Mouse (Mus musculus) cerebellum, adult 2 months (tissue): ENCODE measurements around the gene Sigmar1. TPM values are rescaled to one million over a fixed set of nuclear protein-coding genes. Genes with fewer than 3 reads are reported as not detected.
"Not testable (repeated sequence)": the region's sequence is repeated elsewhere in the genome, so short reads cannot be mapped to it uniquely, and the experiment has no call there.

Experiments
- DNase-seq, 2 experiments: peaks; one replicate each; pipeline ENCODE4 v3.0.0; 2021
- H3K27ac ChIP-seq: fragments of 200-500 bp; 2 replicates; pipeline ENCODE4 v1.5.1; 2012; ENCODE audit warnings: low read length, control low read depth, inconsistent platforms; ENCODE audit not compliant: insufficient read depth
- H3K27me3 ChIP-seq: fragments of 200-500 bp; 2 replicates; pipeline ENCODE4 v1.6.1; 2012; ENCODE audit warnings: inconsistent platforms, mild to moderate bottlenecking, low read length, moderate library complexity; ENCODE audit not compliant: control insufficient read depth, insufficient read depth
- H3K4me1 ChIP-seq: fragments of 200-500 bp; 2 replicates; pipeline ENCODE4 v1.6.1; 2011; ENCODE audit warnings: low read length; ENCODE audit not compliant: control insufficient read depth, insufficient read depth
- H3K4me3 ChIP-seq: fragments of 200-500 bp; replicated peaks from 2 replicates; pipeline ENCODE3; 2011; ENCODE audit warnings: mild to moderate bottlenecking, low read depth, low read length, control low read depth; ENCODE audit not compliant: insufficient read depth
- CTCF ChIP-seq: fragments of 200-500 bp; IDR thresholded peaks from 2 replicates; pipeline ENCODE4 v1.5.1; 2011; ENCODE audit warnings: low read depth, mild to moderate bottlenecking, control low read depth, low read length, moderate library complexity, borderline replicate concordance; ENCODE audit not compliant: insufficient read depth
- POLR2A ChIP-seq: fragments of 200-500 bp; IDR thresholded peaks from 2 replicates; pipeline ENCODE4 v1.6.1; 2011; ENCODE audit warnings: low read length, control low read depth, borderline replicate concordance; ENCODE audit not compliant: insufficient read depth
- WGBS: fragments of 180-500 bp; shearing (Covaris S2); methylation state at CpG from one replicate; pipeline ENCODE4 v1.1.7; 2018; 5-methylcytosine and 5-hydroxymethylcytosine counted together
- polyA plus RNA-seq: library from polyadenylated mRNA; depleted of rRNA; stranded (reverse); fragments of >200 nt; gene quantifications from 2 replicates; pipeline ENCODE4 v1.2.3, GENCODE M21; 2012

Sigmar1 gene
- polyA plus RNA-seq, 1 experiment, result 71.1 TPM

GRCm38 (mm10) chr4:41773502-41773901 lies 17.5 kb upstream of the Sigmar1 start:
- DNase-seq, result peak; percentile 75 to 78
- H3K27ac ChIP-seq, H3K4me1 ChIP-seq, H3K27me3 ChIP-seq: not testable (repeated sequence)
- 3% methylated on average over 19 of the region's 25 CpGs for WGBS
- peak overlapping the region; percentile 59 for H3K4me3 ChIP-seq
- 0 out of 2 replicates have a peak, but pooled peaks have one; percentile 14 for TF ChIP-seq POLR2A

- not testable (repeated sequence) for H3K27me3 ChIP-seq, H3K27ac ChIP-seq, H3K4me3 ChIP-seq, H3K4me1 ChIP-seq
- DNase-seq, result peak; percentile 26 to 40
- 9% methylated on average over 6 of the region's 16 CpGs for WGBS
Observed at GRCm38 (mm10) chr4:41772946-41773345, 17.0 kb upstream of the Sigmar1 start.

GRCm38 (mm10) chr4:41767301-41767700 lies 11.3 kb upstream of the Sigmar1 start:
- not testable (repeated sequence) for H3K4me1 ChIP-seq, H3K27me3 ChIP-seq, H3K27ac ChIP-seq, H3K4me3 ChIP-seq
- DNase-seq, result peak in 1 of 2 experiments; percentile 15
- WGBS, result 30% methylated on average over 10 of the region's 10 CpGs

- peak overlapping the region; percentile 73 for H3K27ac ChIP-seq
- peaks cover 33% of the 10 kb centered on the region for H3K4me1 ChIP-seq
- not testable (repeated sequence) for DNase-seq, H3K27me3 ChIP-seq, H3K4me3 ChIP-seq
- WGBS, result 34% methylated on average over 4 of the region's 6 CpGs
Observed at GRCm38 (mm10) chr4:41763176-41763575, 7.2 kb upstream of the Sigmar1 start.

GRCm38 (mm10) chr4:41762688-41763114 lies 6.7 kb upstream of the Sigmar1 start:
- peaks cover 33% of the 10 kb centered on the region for H3K4me1 ChIP-seq
- peak overlapping the region; percentile 1 for H3K4me3 ChIP-seq
- peak overlapping the region; percentile 73 for H3K27ac ChIP-seq
- H3K27me3 ChIP-seq, result not testable (repeated sequence)
- peak; percentile 47 to 56 for DNase-seq
- 21% methylated on average over 8 of the region's 8 CpGs for WGBS

- TF ChIP-seq CTCF, result no peak
- TF ChIP-seq POLR2A, result no peak
- 48% methylated on average over 8 of the region's 8 CpGs for WGBS
- peak in 1 of 2 experiments; percentile 23 for DNase-seq
- Histone ChIP-seq H3K4me3 (no peak overlapping the region), H3K4me1 (peaks cover 36% of the 10 kb centered on the region), H3K27ac (peak overlapping the region; percentile 73), H3K27me3 (no peaks in the 10 kb centered on the region)
Observed at GRCm38 (mm10) chr4:41762099-41762687, 6.2 kb upstream of the Sigmar1 start.

- H3K27ac ChIP-seq, result peak overlapping the region; percentile 66
- H3K27me3 ChIP-seq, result no peaks in the 10 kb centered on the region
- peak overlapping the region; percentile 56 for H3K4me3 ChIP-seq
- no peak for DNase-seq
- no peak for TF ChIP-seq POLR2A
- TF ChIP-seq CTCF, result no peak
- peaks cover 40% of the 10 kb centered on the region for H3K4me1 ChIP-seq
Observed at GRCm38 (mm10) chr4:41761680-41762079, 5.7 kb upstream of the Sigmar1 start.

- H3K27ac ChIP-seq, result peak overlapping the region; percentile 66
- H3K4me1 ChIP-seq, result peaks cover 43% of the 10 kb centered on the region
- peak overlapping the region; percentile 56 for H3K4me3 ChIP-seq
- WGBS, result 53% methylated on average over 4 of the region's 4 CpGs
- TF ChIP-seq CTCF, result no peak
- TF ChIP-seq POLR2A, result no peak
- no peaks in the 10 kb centered on the region for H3K27me3 ChIP-seq
- DNase-seq, result no peak
Observed at GRCm38 (mm10) chr4:41760911-41761310, 5.0 kb upstream of the Sigmar1 start.

- TF ChIP-seq POLR2A (peak; percentile 53), CTCF (no peak)
- H3K27me3 ChIP-seq, result no peaks in the 10 kb centered on the region
- peaks cover 43% of the 10 kb centered on the region for H3K4me1 ChIP-seq
- peak overlapping the region; percentile 56 for H3K4me3 ChIP-seq
- peak overlapping the region; percentile 66 for H3K27ac ChIP-seq
- peak; percentile 93 to 95 for DNase-seq
- 2% methylated on average over 15 of the region's 15 CpGs for WGBS
Observed at GRCm38 (mm10) chr4:41760288-41760721, 4.3 kb upstream of the Sigmar1 start.
